Mouse (Mus musculus) B cell, adult 2 months (primary cell): ENCODE measurements at regions not wholly inside any gene's neighbourhood (a gene's known extent, or its start where the extent isn't known, plus 50 kb on each side); places are given as distances from the start of the nearest gene placed in this dataset.
"Not testable (repeated sequence)": the region's sequence is repeated elsewhere in the genome, so short reads cannot be mapped to it uniquely, and the experiment has no call there.

Experiments used
- DNase-seq, 2 experiments: peaks; one replicate each; pipeline ENCODE4 v3.0.0; 2022

- no peak for DNase-seq
Measured at GRCm38 (mm10) chr4:89621260-89621659, 58.0 kb upstream of the Dmrta1 start.

- no peak for DNase-seq
Measured at GRCm38 (mm10) chr4:89604721-89605120, 74.5 kb upstream of the Dmrta1 start.

GRCm38 (mm10) chr4:89575529-89575928 is 103.7 kb upstream of the Dmrta1 start:
- DNase-seq = no peak

DNA sequence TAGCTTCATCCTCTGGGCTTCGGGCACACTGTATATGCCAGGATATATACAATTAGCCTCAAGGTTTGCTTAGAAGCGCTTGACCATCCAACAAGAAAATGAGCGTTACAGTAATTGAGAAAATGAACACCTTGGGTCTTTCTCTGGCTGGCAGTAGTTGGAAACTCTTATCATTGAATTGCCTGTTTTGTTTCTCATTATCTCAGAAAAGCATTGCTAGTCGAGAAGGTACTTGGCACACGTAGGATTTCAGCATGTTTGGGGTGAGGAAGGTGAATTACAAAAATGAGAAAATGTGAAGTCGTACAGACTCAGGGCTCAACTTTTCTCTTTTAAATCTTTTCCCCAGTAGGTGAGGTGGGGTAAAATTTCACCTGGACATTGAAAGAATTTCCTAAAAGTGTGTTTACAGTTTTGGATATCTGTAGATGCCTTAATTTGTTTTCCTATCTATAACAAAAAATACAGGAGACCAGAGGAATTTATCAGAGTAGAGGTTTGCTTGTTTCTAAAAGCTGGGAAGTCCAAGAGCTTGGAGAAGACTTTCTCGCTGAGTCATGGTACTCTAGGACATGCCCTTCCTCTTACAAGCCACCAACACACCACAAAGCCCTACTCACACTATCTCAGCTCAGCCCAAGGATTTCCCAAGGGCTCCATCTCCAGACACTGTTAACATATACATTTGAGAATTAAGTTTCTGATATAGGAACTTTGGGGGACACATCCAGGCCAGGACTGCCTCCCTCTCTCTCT is 124.3 kb upstream of the Dmrta1 start:
- DNase-seq = no peak

- no peak for DNase-seq
Measured at GRCm38 (mm10) chr4:89552556-89552955, 126.7 kb upstream of the Dmrta1 start.

DNA sequence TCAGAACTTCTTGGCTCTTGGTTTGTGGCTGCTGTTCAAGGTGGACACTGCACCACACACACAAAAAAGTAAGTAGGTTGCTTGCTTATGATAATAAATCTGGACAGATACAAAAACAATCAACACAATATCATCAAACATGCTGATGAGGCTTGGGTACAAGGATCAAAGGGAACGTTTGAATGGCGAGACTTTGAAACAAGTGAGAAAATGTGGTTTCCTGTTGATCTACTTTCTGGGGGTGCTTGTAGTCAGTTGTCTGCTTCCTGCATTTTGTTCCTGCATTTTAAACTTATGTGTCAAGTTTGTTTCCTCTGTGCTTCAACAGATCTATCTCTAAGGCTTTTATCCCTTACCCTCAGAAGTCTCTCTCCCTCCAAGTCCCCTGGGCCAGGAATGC is 128.7 kb upstream of the Dmrta1 start:
- DNase-seq = no peak

DNA sequence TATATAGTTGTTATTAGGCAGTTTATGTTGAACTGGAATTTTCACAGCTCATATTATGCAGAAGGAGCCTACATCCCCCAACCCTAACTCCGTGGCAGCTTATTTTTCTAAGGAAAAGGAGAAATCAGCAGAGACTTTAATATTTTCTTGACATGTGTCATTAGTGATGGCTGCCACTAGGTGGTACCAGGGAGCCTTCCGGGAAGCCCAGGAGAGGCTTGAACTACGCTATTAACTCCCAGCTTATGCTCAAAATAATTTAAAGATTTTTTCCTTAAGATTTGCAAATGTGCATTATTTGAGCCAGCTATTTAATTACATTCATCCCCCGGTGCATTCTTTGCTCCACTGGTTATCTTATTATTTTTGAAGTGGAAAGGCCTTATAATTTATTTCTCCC is 146.8 kb upstream of the Dmrta1 start:
- peak; percentile 38 to 39 for DNase-seq

- DNase-seq = no peak
Measured at GRCm38 (mm10) chr4:89530050-89530911, 149.0 kb upstream of the Dmrta1 start.

DNA sequence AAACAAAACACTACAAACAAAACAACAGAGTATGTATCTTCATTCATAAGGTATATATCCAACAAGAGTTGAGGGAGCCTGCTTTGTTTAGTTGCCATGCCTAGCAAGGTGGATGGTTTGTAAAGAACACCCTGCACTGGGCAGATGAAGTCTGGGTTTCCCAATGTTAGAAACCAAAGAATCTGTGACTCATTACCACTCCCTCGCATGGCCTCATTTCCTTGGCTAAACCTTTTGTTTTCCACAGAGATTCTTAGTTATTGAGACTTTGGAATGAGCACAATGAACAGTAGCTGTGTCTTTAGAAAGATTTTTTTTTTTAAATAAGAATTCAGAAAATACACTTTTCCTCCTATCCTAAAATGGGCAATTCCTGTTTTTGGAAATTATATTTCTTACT is 151.3 kb upstream of the Dmrta1 start:
- DNase-seq = no peak

DNA sequence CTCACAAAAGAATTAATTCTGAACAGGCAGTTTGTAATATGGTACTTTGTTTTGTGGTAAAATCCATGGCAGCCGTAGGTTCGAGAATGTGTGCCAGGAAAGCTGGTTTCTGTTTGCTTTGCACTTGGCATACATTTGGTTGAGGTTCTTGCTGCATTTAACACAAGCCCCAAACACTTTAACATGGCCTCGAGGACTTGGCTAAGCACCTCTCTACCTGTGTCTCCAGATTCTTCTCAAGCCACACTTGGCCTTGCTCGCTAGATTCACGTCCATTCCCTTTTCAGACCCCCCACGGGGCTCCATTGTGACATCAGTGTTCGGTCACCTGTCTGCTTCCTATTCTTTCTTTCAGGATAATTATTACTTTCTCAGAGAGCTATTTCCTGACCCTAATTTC is 151.9 kb upstream of the Dmrta1 start:
- no peak for DNase-seq

- not testable (repeated sequence) for DNase-seq
Measured at GRCm38 (mm10) chr4:89525525-89525924, 153.7 kb upstream of the Dmrta1 start.

DNA sequence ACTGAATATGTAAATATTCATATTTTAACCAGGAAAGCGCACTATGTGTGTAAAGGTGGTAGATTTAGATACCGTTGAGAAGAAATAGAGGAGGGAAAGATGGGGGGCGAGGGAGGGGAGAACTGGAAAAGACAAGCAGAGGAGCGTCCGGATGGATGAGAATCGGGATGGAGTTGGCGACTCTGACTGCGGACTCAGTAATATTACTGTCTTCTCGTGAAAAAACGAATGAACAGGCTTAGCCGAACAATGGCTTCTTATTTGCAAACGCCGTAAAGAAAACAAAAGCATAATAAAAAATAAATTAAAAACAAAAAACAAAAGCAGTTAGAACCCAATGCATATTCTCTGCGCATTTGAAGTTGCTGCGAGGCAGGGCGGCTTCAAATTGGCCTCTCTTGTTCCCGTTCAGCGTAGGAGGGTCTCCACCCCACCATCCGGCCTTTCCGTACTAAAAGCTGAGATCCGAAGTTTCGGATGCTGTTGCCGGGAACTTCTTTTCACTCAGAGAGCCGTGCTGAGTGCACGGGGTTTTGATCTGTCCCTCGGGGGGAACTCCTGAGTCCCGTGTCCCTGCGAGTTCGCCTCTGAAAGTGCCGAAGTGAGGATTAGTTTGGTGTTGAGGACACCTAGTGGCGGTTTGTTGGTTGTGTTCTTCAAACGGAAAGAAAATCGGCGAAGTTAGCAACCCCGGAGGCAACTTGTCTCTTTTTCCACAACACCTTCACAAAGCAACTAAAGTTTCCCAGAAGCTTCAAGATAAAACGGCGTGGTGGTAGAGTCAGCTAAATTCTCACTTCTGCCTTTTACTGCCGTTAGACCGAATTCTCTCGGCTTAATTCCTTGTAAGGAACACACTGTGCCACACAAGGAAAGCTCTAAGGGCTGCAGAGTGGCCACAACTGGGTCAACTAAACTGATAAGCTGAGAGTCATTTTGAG is 154.7 kb upstream of the Dmrta1 start:
- DNase-seq = peak; percentile 46 to 47

DNA sequence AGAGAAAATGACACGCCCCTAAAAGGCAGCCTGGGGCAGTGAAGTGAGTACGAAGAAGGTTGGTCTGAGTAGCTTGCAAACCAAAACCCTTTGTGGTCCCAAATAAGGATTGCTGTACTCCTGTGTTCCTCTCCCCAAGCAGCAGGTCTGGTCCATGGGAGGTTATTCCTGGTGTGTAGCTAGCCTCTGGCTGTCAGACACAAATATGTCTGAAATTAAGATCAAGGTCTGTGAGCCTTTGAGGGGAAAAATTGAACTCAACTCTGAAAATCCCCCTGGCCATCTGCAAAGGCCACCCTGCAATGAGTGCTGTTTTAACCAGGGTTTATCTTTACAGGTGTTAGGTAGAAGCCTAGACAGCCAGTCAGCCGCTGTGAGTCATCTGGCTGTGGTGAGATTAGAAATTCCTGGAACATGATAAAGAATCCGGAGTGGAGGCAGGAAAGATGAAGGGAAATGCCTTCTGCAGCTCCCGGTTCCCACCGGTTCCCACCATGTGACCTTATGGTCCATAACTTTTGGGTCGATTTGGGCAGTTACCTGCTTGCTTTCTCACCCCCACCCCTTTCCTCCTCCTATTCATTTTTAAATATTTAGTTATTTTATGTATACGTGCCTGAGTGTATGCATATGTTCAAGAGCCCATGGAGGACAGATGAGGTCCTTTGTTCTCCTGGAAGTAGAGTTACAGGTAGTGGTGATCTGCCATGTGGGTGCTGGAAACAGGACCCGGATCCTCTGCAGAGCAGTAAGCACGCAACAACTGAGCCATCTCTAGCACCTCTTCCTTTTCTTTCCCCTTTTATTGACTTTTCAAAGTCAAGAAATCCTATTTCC is 155.6 kb upstream of the Dmrta1 start:
- no peak for DNase-seq

DNA sequence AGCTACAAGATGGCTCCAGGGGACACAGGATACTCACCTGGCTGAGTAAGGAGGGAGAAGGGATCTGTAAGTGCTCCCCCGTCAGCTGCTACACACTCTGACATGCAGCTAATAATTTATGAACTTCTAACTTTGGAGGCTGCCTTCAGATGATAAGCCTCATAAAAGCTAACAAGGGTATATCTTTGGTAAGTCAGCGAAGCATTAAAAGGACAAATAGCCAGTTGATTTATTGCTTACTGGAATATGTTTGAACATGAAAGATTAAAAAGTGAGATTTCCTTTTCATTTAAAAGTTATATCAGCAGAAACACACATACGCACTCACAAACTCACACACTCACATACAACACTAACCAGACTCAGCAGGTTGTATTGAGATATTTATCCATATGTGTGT is 161.2 kb upstream of the Dmrta1 start:
- no peak for DNase-seq

GRCm38 (mm10) chr4:89515823-89516411 is 163.3 kb upstream of the Dmrta1 start:
- no peak for DNase-seq

DNA sequence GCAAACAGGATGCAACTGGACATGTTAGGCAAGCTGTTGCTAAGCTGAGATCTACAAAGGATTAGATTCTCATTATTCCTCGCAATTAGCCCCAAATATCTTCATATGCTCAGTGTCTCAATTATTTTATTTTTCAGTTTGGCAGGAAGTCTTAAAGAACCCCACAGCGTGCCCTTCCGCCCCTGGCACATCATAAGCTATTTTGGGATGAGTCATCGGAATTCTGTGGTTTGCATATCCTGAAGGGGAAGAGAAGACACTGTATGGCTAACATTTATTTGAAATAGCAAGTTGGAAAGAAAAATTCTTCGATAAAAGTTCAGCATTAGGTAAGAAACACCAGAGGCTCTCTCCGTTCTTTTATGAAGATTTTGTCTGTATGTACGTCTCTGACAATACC is 164.3 kb upstream of the Dmrta1 start:
- DNase-seq = no peak

DNA sequence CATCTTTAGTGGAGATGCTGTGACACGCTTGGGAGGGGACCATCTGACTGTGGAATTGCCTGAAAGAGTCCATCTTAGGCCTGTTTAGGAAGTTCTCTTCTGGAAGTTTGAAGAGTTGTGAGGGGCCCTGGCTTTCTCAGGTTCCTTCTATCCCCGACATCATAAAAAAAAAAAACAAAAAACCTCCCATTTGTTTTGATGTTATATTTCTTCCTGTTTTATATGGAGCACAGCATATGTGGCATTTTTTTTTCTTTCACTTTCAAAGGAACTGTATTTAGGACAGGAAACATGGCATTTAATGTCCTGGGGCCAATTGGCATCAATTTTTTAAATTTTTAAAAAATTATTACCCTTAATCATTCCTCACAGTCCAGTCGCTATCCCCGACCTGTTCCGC is 168.6 kb upstream of the Dmrta1 start:
- DNase-seq = no peak

DNA sequence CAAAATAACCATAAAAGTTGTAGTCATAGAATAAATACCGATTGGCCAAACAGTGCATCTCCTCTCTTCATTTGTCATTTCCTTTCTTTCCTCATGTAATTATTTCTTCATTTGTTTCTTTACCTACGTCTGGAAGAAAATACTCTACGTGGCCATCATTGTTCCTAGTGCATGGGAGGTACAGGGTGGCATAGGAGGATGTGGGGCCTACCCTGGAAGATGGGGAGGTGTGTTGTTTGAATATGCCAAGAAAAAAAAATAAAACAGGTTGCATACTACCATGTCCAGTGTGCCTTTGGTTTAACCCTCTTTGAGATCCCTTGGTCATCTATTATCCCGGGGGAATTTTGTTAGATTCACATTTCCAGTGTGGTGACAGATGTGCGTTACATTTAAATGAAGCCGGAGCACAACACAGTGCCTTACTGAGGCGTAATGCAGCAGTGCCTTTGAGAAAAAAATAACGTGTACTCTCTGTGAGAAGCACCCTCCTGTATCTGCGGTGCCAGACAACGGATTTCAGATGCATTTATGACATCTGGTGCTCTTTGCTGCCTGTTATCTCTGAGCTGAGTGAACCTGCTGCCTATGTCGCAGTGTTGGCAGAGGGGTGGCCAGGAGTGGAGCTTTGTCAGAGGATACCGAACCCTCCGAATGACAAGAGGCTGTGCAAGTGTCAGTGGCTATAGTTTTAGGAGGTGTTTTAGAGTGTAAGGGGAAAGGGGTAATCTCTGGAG is 169.4 kb upstream of the Dmrta1 start:
- no peak for DNase-seq

DNA sequence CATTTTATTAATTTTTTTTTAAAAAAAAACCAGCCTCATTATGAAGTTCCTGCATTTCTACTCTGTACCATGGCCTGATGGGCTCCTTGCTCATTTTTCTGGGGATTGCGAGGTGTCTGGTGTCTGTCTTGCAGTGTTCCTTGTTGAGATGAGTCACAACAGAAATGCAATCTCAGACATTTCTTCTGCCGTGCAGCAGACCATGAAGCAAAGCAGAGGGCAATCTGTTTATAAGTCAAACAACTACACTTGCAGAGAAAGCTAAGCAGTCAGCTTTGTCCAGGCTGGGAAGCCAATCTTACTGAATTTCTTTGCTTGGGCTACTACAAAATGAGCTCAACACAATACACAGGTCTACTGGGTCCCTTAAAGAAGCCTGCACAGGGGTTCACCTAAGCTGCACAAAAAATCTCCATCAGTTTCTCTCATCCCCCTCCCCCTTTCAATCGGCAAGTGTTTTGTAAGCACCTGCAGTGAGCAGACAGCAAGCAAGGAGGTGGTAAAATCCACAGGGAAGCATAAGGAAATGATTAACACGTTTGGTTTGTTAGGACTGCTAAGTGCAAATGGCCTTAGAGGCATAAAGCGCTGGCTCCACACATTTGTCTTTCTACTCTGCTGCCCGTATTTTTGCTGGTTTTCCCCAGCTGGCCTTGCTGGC is 171.0 kb upstream of the Dmrta1 start:
- DNase-seq = no peak

GRCm38 (mm10) chr4:89505368-89505819 is 173.8 kb upstream of the Dmrta1 start:
- no peak for DNase-seq
